Mouse (Mus musculus): ENCODE data around the gene Chst13. TPM values are rescaled to one million over a fixed set of nuclear protein-coding genes. Genes with fewer than 3 reads are reported as not detected.

Chst13 gene
- polyA plus RNA-seq, 1 experiment from 2014 or later: 4.4 TPM

DNA sequence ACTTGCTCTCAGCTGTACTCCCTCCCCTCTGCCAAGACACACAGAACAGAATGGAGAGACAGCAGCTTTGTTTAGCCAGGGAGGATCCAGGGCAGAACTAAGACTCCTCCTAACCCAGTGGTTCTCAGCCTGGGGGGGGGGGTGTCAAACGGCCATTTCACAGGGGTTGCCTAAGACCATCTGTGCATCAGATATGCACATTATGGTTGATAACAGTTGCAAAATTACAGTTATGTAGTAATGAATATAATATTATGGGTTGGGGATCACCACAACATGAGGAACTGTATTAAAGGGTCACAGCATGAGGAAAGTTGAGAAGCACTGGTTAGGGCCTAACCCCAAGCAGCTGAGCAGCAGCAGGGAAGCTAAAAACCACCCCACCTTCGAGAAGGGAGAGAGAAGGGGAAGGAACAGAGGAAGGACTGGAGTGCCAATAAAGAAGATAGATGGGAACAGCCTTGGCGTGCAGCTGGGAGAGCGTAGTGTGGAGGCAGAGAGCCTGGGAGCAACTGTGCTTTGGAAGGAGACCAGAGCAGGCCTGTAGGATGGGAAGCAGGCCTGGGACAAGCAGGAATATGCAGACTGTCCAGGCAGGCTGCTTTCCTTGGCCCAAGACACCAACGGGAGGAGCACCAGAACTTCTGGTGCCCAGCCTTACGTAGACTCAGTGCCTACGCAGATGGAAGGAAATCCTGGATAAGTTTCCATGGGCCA is 5.4 kb downstream of the Chst13 start:
- no peak overlapping the region for H3K9ac ChIP-seq
- no peak overlapping the region for H3K27ac ChIP-seq (replicated peaks)
- H3K4me2 ChIP-seq (replicated peaks): no peak overlapping the region
- H3K27me3 ChIP-seq: peaks cover 3% of the 10 kb centered on the region; the same call in 1 of the 2 replicates
- H3K4me3 ChIP-seq (replicated peaks): no peak overlapping the region
- ATAC-seq (ENCODE audit: insufficient number of reproducible peaks, low FRiP score, low TSS enrichment, low read depth): peak; percentile 30; the same call in 1 of the 2 replicates
- 73% methylated on average over 7 of the region's 7 CpGs for WGBS
- H3K4me1 ChIP-seq: no peaks in the 10 kb centered on the region
- no peaks in the 10 kb centered on the region for H3K9me3 ChIP-seq (replicated peaks)
- H3K36me3 ChIP-seq: no peaks in the 10 kb centered on the region

DNA sequence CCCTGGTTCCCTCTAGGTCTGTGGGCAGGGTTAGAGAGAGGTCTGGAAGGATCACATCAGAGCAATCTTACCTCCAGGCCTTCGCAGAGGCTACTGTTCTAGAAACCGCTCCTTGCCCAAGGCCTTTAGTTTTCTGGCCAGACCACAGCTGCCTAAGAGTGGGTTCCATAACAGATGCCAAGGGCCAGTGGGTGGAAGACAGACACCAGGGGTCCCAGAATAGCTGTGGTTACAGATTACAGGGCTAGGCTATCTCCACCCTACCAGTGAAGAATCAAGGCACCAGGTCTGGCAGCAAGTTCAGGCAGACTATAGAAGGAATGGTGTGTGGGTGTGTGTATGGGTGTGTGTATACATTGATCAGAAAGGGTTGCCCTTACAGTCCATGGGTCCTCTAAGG is 6.0 kb downstream of the Chst13 start:
- Histone ChIP-seq H3K27ac (replicated peaks) (no peak overlapping the region), H3K9ac (no peak overlapping the region), H3K4me1 (no peaks in the 10 kb centered on the region), H3K4me3 (replicated peaks) (no peak overlapping the region), H3K4me2 (replicated peaks) (no peak overlapping the region), H3K27me3 (no peaks in the 10 kb centered on the region), H3K9me3 (replicated peaks) (no peaks in the 10 kb centered on the region), H3K36me3 (no peaks in the 10 kb centered on the region)
- peak; percentile 52; the same call in 1 of the 2 replicates for ATAC-seq (ENCODE audit: insufficient number of reproducible peaks, low FRiP score, low TSS enrichment, low read depth)
- 80% methylated on average over 2 of the region's 2 CpGs for WGBS

DNA sequence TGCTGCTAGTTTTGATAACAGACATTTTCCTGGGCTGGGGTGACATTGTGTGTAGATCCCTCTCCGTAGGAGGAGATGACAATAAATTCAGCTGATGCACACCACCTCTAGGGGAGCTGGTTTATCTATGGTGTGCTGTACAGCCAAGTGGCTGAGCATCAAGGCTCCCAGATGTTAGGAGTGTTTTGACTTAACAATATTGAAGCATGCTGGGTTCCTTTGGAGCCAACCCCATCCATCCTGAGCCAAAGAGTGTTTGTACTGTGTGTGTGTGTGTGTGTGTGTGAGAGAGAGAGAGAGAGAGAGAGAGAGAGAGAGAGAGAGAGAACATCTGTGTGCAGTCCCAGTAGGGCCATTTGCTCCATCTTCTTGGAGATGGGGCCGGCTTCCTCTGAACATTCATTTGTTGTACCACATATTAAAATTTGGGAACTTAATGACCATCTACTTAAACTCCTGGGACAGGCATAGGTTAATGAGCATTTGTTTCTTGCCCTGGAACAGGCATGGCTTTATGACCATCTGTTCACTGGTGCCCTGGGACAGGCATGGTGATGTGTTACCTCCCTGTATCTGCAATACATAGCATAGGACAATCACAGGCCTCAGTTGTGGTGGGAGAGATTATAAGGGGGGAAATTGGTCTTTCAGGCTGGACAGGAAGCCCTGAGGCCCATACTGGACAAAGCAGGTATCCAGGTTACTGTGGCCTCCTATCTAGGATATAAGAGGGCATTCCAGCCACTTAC is 7.3 kb downstream of the Chst13 start:
- no peak overlapping the region for H3K9ac ChIP-seq
- H3K9me3 ChIP-seq (replicated peaks): no peaks in the 10 kb centered on the region
- H3K27me3 ChIP-seq: no peaks in the 10 kb centered on the region
- H3K27ac ChIP-seq (replicated peaks): no peak overlapping the region
- H3K4me1 ChIP-seq: no peaks in the 10 kb centered on the region
- 77% methylated on average over 2 of the region's 2 CpGs for WGBS
- H3K4me3 ChIP-seq (replicated peaks): no peak overlapping the region
- no peak for ATAC-seq (ENCODE audit: insufficient number of reproducible peaks, low FRiP score, low TSS enrichment, low read depth)
- no peaks in the 10 kb centered on the region for H3K36me3 ChIP-seq
- H3K4me2 ChIP-seq (replicated peaks): no peak overlapping the region

DNA sequence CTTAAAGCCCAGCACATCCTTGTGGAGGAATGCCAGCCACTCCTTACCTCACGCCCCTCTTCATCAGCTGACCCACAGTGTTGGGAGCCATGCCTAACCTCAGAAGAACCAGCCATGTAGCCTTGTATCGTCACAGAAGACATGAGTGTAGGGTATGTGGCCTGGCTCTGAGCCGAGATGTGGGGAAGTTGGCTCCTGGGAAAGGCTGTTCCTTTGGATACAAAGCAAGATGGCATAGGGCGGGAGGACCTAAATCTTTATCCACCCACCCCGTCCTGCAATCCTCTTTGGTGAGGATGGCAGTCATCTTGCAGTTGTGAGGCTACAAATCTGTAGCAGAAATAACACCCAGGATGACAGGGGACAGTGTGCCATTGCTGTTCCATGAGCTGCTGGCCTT is 9.0 kb downstream of the Chst13 start:
- H3K4me2 ChIP-seq (replicated peaks): no peak overlapping the region
- 79% methylated on average over 5 of the region's 5 CpGs for WGBS
- peak; percentile 78 for ATAC-seq (ENCODE audit: insufficient number of reproducible peaks, low FRiP score, low TSS enrichment, low read depth)

DNA sequence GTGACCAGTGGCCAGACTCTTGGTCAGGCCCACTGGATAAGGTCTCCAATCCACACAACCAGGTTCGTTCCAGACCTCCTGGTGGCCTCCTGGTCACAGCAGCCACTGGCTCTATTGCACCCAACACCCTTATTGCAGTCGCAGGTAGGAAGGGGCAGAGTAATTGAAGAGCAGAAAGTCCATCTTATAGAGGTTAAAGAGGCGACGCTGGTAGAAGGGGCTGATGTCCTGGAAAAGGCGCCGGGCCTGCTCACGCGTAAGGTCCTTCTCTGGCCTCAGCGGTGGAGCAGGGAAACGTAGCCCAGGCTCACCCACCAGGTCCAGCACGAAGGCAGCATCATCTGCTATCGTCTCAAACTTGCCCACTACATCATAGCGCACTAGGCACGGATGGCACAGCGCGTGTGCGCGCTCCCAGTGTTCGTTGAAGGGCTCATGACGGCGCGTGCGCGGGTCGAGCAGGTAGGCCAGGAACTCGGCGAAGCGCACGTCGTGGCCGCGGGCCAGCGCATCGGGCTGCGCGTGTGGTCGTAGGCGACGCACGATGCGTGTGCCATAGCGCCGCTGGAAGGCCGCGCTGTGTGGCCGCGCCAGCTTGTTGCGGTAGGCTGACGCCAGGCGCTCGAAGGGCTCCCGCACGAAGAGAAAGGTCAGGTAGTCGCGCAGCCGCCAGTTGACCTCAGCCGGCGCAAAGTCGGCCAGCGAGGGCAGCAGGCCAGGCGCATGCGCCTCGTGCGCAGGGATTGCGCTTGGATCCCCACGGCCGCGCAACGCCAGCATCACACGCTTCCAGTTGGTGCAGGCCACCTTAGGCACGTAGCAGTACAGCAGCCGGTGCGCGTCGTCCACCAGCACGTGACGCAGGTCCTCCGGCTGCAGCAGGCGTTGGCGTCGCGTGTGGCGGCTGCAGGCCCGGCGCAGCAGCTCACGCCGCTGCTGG is 15.9 kb downstream of the Chst13 start:
- no peak overlapping the region for H3K4me3 ChIP-seq (replicated peaks)
- peaks cover 3% of the 10 kb centered on the region; the same call in 1 of the 2 replicates for H3K27me3 ChIP-seq
- 88% methylated on average over 87 of the region's 87 CpGs for WGBS
- H3K27ac ChIP-seq (replicated peaks): no peak overlapping the region
- H3K9ac ChIP-seq: no peak overlapping the region
- ATAC-seq (ENCODE audit: insufficient number of reproducible peaks, low FRiP score, low TSS enrichment, low read depth): peak; percentile 39; the same call in 1 of the 2 replicates
- H3K9me3 ChIP-seq (replicated peaks): no peaks in the 10 kb centered on the region
- no peaks in the 10 kb centered on the region for H3K36me3 ChIP-seq
- H3K4me1 ChIP-seq: no peaks in the 10 kb centered on the region
- H3K4me2 ChIP-seq (replicated peaks): no peak overlapping the region

More for the DNA sequence above, 9.0 kb downstream of the Chst13 start:
- Histone ChIP-seq H3K9me3 (replicated peaks) (no peaks in the 10 kb centered on the region), H3K27ac (replicated peaks) (no peak overlapping the region), H3K4me3 (replicated peaks) (no peak overlapping the region), H3K36me3 (no peaks in the 10 kb centered on the region), H3K27me3 (no peaks in the 10 kb centered on the region), H3K9ac (no peak overlapping the region), H3K4me1 (no peaks in the 10 kb centered on the region)

DNA sequence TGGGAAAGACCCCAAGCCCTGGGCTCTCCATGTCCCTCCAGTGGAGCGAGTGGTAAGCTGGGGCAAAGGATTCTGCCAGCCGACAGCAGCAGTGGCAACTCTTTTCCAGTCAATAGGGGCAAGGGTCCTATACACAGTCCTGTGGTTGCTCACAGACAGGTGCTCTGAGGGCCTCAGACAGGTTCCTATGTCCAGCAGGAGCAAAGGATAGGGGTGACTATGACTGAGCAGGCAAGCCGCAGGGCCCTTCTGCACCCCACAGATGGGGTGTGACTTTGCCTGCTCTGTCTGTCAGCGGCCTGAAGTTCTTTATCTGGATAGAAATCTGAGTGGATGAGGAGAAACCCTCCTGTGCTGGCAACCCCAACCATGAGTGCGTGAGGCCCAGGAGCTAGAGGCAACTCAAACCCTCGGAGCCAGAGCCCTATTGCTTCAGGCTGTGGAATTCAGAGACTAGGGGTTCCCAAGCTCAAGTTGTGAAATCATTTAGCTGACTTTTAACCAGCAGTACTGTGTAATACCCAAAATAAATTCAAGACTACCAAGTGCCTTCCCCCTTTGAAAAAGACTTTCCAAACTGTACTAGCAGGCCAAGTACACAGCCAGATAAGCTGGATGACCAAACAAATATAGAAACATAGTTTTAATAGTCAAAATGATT is 18.5 kb downstream of the Chst13 start:
- Histone ChIP-seq H3K27me3 (peaks cover 3% of the 10 kb centered on the region; the same call in 1 of the 2 replicates), H3K36me3 (no peaks in the 10 kb centered on the region)
- 73% methylated on average over 6 of the region's 6 CpGs for WGBS

DNA sequence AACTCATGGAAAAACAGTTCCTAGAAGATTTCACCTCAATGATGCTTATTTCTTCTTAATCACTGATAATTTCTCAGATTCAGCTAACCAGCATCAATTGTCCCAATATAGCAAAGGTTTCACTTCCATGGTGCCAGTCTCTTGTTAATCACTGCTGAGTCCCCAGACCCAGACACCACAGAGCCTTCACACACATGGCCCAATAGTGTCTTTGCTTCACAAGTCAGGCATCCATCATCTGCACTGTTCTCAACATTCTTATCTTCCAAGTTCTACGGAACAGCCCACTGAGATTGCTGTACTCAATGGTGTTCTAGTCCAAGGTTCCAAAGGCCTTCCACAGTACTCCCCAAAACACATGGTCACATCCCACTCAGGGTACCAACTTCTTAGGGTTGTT is 24.1 kb downstream of the Chst13 start, which contains the start of gene BC048671:
TSS of gene BC048671 (plus strand) at position 301 of the 400 bp plus-strand sequence.
- Histone ChIP-seq H3K4me2 (replicated peaks) (no peak within 1 kb of the TSS), H3K4me1 (no peaks in the 10 kb centered on the region), H3K36me3 (no peaks in the 10 kb centered on the region), H3K27me3 (no peaks in the 10 kb centered on the region), H3K9me3 (replicated peaks) (no peaks in the 10 kb centered on the region), H3K9ac (no peak within 1 kb of the TSS), H3K27ac (replicated peaks) (no peak within 1 kb of the TSS), H3K4me3 (replicated peaks) (no peak within 1 kb of the TSS)
- no peak for ATAC-seq (ENCODE audit: insufficient number of reproducible peaks, low FRiP score, low TSS enrichment, low read depth)
- WGBS: 91% methylated on average over 1 of the region's 1 CpGs

More for the DNA sequence above, 18.5 kb downstream of the Chst13 start:
- no peak overlapping the region for H3K9ac ChIP-seq
- H3K4me3 ChIP-seq (replicated peaks): no peak overlapping the region
- H3K27ac ChIP-seq (replicated peaks): no peak overlapping the region
- no peak overlapping the region for H3K4me2 ChIP-seq (replicated peaks)
- no peaks in the 10 kb centered on the region for H3K9me3 ChIP-seq (replicated peaks)
- ATAC-seq (ENCODE audit: insufficient number of reproducible peaks, low FRiP score, low TSS enrichment, low read depth): no peak
- H3K4me1 ChIP-seq: no peaks in the 10 kb centered on the region

DNA sequence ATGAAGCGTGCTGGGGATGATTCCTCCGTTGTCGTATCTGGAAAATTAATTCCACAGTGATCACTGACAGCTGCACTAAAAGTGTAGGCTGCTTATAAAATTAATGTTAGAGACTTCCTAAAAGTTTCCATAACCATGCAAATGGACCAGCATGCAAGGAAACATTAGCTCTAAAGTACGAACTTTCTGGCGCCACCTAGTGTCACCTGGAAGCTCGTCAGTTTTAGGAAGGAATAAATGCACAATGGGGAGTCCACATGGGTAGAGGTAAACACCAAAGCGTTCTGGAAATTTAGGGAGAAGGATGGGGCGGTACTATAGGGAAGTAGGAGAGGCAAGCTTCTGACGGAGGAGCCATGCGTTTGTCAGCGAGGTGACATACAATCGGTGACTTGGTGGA is 36.7 kb downstream of the Chst13 start:
- no peak overlapping the region for H3K27ac ChIP-seq (replicated peaks)
- H3K9ac ChIP-seq: no peak overlapping the region
- ATAC-seq (ENCODE audit: insufficient number of reproducible peaks, low FRiP score, low TSS enrichment, low read depth): no peak
- no peaks in the 10 kb centered on the region for H3K4me1 ChIP-seq
- WGBS: 54% methylated on average over 12 of the region's 12 CpGs
- H3K36me3 ChIP-seq: no peaks in the 10 kb centered on the region
- no peaks in the 10 kb centered on the region; the same call in 1 of the 2 replicates for H3K9me3 ChIP-seq (replicated peaks)
- H3K4me3 ChIP-seq (replicated peaks): no peak overlapping the region
- H3K27me3 ChIP-seq: no peaks in the 10 kb centered on the region
- no peak overlapping the region for H3K4me2 ChIP-seq (replicated peaks)
